Mouse (Mus musculus): Measurements from ENCODE around the gene Rpl22.

The Rpl22 gene

DNA sequence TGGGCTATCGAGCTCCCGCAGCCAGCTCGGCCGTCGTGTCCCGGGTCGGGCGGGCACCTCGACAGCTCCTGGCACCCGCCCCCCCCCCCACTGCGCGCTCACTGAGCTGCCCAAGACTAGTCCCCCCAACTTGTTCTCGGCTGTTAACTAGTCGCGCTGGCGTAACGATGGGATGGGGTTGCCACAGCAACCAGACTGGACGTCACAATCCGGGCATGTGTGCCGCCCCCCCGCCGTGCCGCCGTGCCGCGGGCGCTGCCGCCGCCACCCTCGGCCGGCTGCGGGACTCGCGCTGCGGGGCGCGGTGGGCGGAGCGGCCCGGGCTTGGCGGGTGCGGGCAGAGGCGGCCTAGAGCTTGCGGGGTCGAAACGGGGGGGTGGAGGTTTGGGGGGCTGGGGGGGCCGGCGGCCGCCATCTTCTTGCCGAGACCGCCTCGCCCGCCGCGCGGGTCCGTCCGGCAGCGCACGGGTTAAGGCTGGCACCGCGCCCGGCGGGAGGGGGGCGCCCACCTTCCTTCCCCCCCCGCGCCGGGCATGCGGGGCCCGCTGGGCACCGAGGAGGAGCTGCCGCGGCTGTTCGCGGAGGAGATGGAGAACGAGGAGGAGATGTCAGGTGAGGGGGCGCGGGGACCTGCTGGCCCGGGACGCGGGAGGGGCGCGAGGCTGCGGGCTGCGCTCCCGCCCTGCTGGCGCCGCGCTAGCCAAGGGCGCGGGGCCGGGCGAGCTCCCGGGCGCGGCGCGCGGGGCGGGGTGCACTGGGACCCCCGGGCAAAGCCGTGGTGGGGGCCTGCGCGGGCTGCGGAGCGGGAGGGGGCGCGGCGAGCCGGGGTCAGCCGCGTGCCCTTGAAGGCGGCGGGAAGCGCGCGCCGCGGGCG is 13.1 kb downstream of the Rpl22 start, which contains the start of gene Chd5:
TSS of gene Chd5 (plus strand) at position 233 of the 874 bp plus-strand sequence.
- no peak for DNase-seq (ENCODE audit: low read depth)

DNA sequence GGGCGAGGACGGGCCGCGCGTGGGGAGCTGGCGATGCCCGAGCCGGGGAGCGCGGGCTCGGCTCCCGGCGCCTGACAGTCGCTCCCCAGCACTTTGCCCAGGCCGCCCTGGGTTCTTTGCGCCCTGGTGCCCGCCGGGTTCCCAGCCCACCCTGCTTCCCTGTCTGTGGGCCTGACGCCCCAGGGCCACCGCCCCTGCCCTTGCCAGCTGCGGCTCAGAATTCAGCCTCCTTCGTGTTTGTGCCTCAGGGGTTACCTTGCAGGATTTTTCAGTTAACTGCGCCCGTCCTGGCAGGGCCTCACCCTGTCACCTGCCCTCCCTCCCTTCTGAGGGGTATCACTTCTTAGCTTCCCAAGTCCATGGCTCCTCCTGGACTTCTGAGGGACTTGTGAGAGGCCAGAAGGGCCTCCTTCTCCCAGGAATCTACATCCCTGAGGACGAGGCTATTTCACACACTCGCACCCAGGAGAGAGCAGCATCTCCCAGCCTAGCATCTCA is 13.8 kb downstream of the Rpl22 start:
- no peak for DNase-seq (ENCODE audit: low read depth)

DNA sequence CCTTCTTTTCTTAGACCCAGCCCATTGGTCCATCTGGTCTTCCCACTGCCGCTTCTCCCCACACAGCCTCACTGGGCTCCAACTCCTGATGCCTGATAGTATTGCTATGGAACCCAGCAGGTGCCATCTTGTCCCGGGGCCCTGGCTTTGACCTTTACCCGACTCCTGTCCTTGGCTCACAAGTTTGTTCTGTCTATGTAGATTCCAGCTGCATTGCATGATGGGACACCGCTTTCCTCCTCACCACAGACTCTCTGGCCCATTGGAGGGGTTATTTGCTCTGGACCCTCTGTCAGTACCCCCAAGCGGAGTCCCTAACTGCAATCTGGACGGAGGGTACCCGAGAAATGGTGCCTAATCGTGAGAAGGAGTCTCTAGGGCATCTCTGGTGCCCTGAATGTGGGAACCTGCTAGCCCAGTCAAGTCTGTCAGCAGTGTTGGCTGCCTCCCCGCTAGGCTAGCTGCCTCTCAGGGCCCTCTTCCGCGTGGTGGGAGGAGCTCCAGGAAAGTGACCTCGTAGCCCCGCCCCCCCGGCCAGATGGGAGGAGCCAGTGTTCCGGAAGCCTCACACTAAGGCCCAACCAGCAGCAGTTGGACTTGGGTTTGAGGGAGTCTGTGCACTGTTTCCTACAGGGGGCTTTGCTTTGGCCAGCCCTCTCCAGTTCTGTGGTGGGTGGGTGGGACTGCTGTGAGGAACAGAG is 15.2 kb downstream of the Rpl22 start:
- DNase-seq (ENCODE audit: low read depth), result no peak

DNA sequence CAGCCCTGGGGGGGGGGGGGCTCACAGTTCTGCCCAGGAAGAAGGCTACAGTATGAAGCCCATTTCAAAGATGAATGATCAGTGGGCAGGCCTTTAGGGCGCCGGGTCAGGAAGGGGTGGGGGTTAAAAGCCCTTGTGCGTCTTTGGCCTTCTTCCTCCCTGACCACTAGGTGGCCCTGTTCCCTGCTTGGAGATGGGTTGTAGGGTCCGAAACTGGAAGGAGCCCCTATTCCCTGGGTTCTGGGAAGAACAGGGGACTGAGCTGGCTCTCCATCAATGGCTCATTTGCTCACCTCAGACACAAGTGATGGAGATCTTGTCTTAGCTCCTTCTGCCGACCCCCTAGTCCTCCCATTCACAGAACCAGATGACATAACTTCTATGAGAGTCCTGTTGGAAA is 17.8 kb downstream of the Rpl22 start:
- DNase-seq (ENCODE audit: low read depth), result peak; percentile 62

DNA sequence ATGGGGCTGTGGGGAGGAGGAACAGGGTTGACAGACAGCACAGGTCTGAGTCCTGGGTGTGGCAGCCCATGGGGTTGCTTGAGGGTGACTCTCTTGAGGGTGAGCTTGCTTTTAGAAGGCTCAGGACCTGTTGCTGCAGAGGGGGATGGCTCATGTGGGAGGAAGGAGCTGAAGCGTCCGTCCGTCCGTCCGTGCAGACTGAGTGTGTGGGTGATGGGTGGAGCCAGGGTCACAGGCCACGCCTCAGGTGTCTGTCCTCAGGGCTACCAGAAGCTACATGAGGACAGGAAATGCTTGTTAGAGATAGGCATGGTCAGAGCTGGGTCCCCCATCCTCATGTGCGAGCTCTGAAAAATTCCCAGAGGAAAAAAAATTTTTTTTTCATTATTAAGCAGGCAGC is 19.1 kb downstream of the Rpl22 start:
- DNase-seq (ENCODE audit: low read depth), result no peak

DNA sequence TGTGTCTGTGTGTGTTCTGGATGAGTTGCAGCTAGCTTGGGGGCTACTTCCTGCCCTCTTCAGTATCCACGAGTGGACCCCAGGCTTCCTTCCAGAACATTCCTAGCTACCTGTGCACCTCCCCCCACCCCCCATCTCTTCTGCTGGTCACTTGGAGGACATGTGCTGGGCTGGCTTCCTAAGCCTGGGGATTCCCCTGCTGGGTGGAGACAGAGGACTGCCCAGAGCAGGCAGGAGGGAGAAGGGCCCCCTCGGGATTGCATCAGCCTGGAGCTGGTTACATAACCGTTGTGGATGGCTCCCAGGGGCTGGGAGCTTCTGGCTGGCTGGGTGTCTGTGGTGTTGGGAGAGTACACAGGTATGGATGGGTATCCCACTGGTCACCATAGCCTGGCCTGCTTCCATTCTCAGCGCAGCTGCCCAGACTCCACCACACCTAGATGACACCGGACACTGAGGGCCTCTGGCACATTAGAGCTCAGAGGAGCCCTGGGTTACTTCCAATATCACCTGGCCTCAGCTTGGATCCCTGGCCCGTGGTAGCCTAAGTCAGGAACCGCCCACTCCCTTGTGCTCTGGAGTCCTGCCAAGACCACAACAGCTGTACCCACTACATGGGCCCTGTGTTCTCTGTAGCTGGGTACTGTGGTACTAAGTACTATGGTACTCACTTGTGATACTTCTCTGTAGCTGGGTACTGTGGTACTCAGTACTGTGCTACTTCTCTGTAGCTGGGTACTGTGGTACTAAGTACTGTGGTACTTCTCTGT is 19.8 kb downstream of the Rpl22 start:
- DNase-seq (ENCODE audit: low read depth), result peak; percentile 88

DNA sequence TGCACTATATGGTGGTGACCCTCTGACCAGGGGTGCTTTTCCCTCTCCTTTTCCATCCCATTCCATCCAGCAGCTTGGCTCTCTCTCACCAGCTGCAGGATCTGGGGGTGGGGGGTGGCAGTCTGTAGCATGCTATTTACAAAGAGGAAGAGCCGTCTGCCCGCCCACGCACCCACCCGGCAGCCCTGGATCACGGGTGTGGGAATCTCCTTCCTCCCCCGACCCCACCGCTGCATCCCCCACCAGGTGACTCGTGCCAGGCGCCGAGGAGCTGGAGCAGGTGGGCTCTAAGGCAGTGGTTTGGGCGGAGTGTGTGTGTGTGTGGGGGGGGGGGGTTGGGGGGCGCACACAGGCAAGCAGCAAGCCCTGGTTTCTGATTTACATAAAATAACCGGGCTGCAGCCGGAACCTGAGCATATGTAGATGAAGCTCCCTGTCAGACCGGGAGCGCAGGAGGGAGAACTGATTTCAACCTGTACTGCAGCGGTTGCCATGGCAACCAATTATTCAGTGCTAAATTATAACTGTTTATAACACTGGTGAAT is 24.4 kb downstream of the Rpl22 start:
- DNase-seq (ENCODE audit: low read depth), result peak; percentile 43

DNA sequence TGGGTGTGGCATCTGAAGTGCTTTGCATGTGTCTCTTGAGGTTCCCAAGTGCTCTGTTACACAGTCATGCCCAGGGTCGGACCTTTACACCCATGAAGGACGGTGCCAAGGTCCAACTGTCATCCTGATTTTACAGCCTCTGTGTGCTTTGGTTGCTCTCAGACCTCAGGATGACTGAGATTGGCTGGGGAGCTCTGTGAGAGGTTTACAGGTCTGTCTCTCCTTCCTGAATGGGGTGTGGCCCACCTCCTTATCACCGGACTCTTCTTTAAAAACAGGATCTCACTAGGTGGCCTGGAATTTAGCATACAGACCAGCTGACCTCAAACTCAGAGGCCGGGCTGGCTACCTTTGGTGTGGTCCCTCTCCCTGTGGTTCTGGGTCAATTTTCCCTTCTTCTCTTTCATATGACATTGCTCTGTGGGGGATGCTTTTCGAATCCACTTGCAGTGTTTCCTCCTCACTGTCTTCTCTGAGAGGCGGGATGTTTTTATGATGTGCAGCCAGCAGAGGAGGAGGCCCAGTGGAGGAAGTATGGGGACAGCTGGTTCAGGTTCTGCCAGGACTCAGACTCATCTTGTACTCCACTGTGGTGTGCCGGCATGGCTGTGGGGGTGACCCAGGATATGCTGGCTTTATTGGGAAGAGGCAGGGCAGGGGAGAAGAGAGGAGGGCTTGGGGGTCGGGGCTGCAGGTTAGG is 25.3 kb downstream of the Rpl22 start:
- DNase-seq (ENCODE audit: low read depth), result no peak

DNA sequence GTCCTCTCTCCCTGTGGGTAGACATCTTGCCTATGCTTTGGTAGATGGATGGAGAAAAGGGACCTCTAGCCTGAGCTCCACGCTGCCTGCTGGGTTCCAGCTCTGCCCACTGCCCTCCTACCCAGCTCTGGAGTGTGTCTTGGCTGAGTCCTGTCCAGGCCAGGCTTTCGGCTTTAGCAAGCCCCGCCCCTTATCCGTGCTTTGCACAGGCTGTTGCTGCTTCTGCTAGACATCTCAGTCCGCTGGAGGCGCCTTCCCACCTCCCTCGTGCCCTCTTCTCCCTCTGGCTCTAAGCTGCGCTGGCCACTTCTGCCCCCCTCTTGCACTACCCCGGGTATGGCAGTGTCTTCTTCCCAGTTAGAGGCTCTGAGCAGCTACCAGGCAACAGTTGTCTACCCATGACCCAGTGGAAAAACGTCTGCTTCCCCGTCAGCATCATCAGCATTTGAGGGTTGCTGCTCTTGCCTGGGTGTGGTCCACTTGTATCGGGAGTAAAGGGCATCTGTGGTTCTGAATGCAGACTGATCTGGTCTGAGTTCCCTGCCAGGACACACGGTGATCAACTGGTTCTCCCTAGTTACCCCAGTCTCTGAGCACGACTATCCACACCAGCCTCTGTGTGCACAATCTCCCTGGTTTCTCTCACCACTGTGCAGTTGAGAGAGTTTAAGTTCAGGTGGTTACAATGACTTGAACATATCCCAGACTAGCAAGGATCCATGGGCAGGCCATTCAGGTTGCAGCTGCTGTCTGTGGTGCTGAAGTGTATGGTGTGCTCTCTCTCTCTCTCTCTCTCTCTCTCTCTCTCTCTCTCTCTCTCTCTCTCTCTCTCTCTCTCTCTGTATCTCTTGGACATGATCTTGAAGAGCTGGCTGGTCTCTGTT is 26.1 kb downstream of the Rpl22 start:
- DNase-seq (ENCODE audit: low read depth), result peak; percentile 63

DNA sequence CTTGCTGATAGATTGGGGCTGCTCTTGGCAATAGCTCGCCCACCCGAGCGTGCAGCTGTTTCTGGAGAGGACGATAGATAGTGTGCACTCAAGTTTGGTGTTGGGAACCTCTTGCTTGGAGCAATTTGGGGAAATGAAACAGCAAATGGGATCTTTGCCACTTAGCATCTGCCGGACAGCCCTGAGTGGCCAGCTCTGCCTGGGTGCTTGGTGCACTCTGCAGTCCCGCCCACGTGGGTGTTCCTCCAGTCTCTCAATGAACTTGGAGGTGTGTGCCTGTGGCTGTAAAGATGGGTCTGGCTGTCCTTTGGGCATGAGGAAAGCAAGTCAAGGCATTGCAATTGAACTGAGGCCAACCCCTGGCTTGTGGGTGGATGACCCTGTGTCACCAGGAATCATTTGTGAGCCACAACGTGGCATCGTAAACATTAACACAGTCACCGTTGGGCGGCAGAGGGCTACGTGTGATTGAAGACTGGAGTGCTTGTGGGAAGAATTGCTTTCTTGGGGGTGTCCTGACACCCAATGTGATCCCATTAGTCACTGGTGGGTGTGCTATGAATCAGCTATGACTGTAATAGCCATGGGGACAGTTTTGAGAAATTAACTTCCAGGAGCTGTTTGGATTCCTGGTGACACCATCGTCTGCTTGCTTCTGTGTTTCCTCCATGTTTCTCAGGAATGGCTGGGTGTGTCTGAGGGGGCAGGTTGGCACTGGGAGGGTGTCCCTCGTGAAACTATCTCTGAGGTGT is 28.5 kb downstream of the Rpl22 start:
- DNase-seq (ENCODE audit: low read depth), result peak; percentile 18

DNA sequence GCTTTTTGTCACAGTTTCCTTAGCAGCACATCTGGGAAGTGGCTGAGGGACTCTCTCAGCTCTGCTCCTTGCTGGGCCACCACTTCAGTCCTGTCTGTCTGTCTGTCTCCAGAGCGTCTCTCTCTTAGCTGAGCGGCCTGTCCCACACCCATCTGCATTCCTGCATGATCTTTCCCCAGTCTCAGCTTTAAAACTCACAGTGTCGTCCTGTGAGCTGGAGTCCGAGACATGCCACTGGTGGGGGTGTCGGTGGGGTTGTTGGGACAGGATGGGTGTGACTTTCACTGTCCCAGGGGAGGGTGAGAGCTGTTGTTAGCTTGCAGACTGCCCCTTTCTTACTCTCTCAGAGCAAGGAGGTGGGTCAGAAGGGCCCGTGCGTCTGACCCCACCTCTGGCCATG is 30.1 kb downstream of the Rpl22 start:
- DNase-seq (ENCODE audit: low read depth), result no peak

DNA sequence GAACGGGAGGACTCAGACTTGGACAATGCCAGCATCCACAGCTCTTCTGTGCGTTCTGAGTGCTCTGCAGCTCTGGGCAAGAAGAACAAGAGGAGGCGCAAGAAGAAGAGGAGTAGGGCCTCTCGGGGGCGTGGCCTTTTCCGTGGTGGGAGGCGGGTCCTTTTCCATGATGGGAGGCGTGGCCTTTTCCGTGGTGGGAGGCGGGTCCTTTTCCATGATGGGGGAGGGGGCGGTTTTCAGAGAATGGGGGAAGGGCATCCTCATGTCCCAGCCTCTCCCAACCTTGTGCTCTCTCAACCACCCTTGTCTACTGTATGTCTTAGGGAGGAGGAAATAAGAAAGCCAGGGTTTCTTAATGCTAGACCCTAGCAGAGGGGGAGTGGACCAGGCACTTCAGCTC is 34.2 kb downstream of the Rpl22 start:
- no peak for DNase-seq (ENCODE audit: low read depth)

DNA sequence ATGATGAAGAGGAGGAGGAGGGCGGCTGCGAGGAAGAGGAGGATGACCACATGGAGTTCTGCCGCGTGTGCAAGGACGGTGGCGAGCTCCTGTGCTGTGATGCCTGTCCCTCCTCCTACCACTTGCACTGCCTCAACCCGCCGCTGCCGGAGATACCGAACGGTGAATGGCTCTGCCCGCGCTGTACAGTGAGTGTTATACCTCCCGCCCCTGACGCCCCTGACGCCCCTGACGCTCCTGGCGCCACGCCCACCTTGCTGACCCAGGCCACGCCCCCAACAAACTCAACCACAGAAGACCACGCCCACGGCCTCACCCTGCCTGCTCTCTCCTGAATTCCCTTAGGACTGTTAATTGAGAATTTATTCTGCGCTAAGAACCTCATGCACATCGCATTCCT is 35.3 kb downstream of the Rpl22 start:
- no peak for DNase-seq (ENCODE audit: low read depth)

DNA sequence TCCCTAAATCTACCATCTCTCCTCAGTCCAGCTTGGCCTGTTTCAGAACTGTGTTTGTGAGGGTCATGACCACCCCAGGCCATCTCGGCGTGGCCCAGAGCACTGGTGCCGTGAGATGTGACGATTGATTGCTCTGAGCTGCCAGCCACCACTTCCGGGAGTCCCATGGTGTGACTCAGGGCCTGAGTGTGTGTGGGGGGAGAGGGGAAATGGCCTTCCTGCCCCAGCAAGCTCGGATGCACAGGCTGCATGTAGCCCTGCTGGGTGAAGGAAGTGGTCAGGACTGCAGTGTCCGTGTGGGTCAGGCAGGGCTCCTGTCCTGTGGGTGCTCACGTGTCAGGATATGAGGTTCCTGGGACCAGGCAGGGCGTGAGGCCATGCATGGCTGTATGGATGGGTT is 36.6 kb downstream of the Rpl22 start:
- DNase-seq (ENCODE audit: low read depth), result peak; percentile 44

DNA sequence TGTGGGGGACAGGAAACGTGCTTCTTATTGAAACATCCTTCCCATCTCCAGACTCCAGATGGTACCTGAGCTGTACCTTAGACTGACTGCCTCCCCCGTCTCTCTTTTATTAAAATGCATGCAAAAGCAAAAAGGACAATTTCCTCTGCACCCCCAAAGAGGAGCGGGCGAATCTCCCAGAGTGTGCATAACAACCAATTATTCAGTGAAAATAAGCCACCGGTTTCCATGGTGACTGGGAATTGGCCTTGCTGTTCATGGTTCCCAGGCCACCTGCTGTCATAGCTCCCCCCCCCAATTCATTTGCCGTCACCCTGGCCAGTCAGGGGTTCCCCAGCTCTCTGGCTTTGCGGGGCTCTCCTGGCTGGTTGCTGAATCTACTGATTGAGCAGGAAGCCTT is 39.7 kb downstream of the Rpl22 start:
- no peak for DNase-seq (ENCODE audit: low read depth)

DNA sequence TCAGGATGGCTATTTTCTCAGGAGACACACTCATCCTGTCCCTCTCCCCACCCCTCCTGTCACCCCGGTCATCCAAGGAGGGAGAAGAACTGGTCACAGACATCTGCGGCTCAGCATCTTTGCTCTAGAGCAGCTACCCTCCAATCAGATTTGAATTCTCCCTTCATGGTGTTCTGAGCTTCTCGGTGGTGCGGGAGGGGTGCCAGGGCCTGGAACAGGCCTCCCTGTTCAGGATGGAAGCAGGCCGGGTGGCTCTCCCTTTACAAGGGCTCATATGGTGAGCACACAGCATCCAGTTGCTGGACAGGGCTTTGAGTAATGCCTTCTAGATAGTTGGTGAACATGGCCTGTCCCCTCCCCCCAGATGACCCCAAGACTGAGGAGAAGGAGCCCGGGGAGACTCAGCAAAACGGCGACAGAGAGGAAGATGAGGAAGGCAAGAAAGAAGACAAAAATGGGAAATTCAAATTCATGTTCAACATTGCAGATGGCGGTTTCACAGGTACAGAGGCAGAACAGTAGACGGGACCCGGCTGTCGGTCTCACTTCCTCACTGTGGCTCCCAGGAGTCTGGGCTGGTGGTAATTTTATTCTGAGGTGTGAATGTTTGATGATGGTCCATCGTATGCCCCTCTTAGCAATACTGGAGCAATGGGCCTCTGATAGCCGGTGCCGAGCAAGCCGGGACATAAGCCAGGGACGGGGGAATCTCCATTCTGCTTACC is 57.1 kb downstream of the Rpl22 start:
- DNase-seq (ENCODE audit: low read depth), result no peak

Measured in NIH3T3 (cell line).